Mouse (Mus musculus) cerebellum, postnatal 10 days (tissue): ENCODE measurements around the gene Rasgrf2.
A peak's percentile ranks its signal among the peaks of the same experiment; 100 is the strongest.
"Not testable (repeated sequence)": the region's sequence is repeated elsewhere in the genome, so short reads cannot be mapped to it uniquely, and the experiment has no call there.

Experiments
- DNase-seq, 2 experiments: peaks; one replicate each; pipeline ENCODE4 v3.0.0; 2021; ENCODE audit warnings: mixed read lengths in 2 of 2

Rasgrf2 gene

DNA sequence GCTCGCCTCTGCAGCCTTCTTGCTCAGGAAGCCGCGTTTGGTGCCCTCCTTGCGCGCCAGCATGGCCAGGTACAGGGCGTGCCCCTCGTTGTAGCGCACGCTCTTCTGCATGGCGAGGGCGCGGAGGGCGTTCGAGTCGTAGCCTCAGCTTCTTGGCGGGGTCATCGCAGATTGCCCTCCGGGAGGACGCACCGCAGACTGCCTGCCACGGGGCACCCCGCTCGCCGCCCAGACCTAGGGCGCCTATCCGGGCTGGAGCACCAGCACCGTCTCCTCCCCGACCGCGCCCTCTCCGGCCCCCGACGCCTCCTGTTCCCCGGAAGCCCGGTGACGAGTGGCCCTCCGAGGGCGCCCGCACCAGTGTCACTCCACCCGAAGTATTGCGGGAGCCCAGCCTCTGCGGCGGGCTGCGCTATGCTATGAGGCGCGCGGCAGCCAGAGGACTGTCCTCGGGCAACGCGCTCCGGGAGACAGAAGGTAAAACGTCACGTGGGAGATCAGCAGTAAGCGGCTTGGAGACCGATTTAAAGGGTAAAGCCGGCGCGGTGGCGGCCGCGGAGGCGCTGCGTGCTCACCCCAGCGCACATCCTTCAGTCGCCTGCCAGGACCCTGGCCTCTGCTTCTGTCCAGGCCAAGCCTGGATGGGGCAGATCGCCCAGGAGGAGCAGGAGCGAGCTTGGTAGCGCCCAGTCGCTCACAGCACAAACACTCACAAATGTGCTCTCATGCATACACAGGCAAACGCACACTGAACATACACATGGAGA, at the start of gene Rasgrf2:
Rasgrf2 (minus strand) TSS at position 273 of the 767 bp plus-strand sequence.
- DNase-seq = peak; percentile 39 to 44

DNA sequence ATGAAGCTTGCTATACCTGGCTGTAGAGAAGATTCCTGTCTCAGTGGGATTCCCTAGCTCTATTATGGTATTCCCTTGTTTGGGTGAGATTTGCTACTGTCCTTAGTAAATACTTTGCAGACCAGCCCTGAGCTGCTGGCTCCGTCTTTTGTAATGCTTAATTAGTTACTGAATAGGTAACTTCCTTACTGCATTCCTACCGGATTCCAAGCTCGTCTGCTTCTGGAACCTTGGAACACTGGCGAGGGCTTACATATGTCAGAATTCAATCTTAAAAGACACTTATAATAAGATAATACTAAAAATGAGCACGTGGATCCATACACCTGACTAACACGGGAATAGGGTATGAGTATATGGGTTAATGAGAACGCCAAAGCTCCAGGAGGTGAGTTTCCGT, 41.2 kb upstream of the Rasgrf2 start:
- not testable (repeated sequence) for DNase-seq

DNA sequence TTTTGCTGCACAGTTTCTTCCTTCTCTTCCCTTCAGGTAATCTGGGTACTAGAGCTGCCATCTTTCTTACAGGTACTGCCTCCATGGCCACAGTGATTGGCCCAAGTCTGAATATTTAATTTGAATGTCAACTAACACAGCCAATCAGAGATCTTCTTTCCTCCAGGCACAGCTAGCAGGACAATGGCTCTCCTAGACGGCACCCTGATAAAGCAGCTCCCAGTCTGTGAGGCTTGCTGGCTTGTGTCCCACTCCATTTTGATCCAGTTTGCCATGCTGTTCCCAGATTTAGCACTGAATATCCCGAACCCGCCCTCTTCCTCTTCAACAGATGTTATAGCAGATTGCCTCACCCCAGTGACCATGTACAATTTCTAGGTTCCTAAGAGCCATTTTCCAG, 19.1 kb upstream of the Rasgrf2 start:
- DNase-seq = peak; percentile 36 to 39

DNA sequence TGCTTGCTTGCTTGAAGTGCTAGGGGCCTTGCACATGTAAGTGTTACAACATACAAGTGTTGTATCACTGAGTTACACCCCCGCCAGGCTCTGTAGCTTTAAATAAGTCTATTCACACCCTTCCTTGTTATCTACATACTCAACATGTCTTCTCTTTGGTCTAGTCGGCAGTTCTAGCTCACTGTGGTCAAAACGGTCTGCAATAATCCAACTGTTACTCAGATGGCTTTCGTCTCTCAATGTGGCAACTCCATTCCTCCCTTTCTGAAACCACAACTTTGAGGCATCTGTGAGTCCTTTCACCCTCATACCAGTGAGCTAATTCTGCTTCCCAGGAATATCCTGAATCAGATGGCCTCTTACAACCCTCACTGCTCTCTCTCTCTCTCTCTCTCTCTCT, 17.4 kb upstream of the Rasgrf2 start:
- no peak for DNase-seq

DNA sequence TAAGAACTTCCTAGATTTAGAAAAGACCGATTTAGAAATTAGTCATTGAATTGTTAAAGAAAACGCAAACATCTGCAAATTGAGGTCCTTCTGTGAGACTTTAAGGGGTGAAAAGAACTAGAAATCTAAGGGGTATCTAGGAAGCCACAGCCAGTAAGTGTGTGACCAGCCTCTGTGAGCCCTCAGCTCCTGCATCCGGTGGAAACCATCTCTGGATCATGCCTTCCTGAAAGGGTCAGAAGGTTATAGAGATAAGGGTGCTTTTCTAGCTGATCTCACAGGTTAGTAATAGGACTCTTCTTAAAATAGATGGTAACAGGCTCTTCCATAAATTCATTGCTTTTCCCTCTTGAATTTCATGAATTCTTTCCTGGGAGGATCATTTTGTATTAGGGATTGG, 3.3 kb upstream of the Rasgrf2 start:
- DNase-seq = no peak

DNA sequence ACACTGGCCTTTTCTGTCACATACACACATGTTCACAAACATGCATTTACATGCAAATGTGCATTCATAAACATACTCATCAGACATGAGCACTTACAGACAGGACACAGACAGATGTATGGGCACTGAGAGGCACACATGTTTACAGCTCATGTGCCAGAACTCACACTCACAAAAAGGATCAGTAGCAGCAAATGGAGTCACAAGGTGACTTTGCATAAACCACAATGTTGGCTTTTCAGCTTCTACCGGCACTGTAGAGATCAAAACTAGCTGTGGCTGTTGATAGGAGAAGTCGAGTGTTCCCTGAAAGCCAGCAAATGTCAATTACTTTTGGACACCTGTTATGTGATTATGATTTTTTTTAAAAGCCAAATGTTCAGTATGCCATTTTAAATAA, 1.1 kb upstream of the Rasgrf2 start:
- DNase-seq = no peak

DNA sequence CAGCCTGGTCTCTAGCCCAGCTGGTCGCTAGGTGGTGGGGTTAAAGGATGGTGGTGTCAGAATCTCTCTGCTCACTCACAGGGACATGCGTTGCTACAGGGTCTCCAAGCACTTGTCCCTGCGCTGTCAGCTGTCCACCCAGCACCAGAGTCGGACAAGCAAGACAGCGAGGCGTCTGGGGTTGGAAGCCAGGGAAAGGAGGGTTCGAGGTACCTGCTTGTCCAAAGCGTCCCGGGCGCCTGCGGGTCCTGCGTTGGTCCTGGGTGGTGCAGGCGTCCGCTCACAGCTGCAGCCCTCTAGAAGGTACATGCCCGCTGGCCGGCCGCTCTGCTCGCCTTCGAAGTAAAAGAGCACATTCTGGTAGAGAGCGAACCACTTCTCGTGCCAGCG, 467 bp downstream of the Rasgrf2 start:
- peak in 1 of 2 experiments; percentile 19 for DNase-seq

DNA sequence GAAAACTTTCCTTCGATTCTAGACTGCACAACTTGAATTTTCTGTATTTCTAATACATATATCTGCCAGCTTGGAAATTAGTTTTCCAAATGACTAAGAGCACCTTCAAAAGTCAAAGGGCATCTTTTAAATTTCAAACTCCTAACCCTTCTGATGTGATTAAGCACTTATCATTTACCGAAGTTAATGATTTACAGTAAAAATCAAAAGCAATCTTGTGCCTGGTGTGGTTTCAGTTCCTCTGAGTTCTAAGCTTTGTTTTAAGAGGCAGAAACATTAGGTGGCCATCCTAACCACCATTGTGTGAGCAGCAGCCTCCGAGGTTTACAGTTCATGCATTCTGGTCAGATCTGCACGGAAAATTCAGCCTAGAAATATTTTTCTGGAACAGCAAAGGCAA, 1.6 kb downstream of the Rasgrf2 start:
- DNase-seq = no peak

DNA sequence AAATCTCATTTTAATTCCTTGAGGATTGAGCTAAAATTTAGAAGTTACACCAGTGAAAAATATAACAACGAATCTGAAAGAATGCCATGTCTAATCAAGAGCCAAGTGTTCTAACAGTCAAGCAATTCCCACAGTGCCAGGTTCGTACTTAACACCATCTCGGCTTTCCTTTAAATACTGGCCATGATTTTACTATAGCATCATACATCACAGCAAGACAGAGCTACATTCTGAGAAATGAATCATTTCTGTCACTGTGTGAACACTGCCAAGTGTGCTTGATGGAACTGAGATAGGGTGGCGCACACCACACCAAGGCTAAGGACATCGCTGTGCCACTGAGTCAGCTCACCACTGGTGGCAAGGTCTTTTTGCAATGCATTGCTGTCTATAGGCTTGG, 5.6 kb downstream of the Rasgrf2 start:
- DNase-seq = no peak

DNA sequence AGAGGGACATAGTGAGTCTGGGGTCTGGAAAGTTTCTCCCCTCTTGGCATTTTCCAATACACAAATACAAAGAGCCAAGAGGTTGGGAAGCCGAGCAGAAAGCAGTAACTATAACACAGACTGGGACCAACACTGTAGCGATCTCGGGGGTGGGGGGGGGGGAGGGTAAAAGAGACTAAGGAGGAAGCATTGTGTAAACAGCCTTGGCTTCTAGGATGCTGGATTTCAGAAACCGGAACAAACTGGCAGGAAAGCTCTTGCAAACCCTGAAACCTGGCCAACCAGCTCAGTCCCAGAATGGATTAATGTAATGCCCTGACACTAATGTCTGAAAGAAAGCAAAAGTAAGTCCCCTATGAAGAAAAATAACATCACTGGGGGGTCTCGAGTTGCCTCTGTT, 11.8 kb downstream of the Rasgrf2 start:
- DNase-seq = no peak

DNA sequence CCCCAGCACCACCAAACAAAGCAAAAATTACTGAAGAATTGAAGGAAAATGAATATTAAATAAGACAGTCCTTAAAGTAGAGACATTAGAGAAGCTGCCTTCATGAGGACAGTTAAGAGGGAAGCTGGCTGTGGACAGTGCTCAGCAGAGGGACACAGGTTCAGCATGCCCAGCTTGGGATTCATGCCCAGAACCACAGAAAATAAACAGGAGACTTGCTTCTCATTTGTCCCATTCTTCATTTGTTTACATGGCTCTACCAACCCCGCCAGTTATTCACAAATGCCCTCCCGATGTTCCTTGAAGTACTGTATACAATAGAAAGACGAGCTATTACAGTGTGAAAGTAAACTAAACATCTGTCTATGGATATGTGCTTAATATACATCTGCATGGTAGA, 17.4 kb downstream of the Rasgrf2 start:
- no peak for DNase-seq

DNA sequence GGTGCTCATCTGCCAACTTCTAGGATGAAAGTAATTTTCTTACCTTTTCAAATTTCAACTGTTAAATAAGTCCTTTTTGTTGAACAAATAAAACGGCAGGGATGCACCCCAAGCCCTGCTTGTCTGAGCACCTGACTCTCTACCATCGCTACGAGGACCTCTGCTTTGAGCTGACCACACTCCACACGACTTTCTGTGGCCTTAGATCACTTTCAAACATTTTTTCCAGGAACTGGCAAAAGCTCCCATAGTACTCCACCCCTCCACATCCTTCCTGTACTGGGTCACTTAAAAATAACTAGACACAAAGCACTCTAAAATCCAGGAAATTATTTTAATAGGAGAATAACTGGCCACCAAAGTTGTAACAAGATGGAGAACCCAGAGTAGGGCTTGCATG, 23.2 kb downstream of the Rasgrf2 start:
- no peak for DNase-seq

DNA sequence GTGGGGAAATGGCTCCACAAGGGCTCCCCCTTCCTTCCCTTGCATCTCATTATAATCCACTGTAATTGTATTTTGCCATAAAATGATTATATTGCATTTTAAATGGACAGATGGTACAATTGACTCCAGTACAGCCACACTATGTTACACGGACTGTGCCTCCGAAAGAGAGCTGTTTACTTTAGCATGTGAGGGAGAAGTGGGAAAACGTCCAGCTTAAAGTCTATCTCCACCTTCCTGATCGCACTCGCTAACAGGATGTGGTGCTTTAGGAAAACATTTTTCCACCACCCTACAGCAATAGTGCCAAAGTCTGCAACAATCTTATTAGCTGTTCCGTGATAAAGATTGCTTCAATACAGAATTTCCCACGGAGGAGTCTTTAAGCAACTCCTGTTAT, 27.2 kb downstream of the Rasgrf2 start:
- DNase-seq = no peak

DNA sequence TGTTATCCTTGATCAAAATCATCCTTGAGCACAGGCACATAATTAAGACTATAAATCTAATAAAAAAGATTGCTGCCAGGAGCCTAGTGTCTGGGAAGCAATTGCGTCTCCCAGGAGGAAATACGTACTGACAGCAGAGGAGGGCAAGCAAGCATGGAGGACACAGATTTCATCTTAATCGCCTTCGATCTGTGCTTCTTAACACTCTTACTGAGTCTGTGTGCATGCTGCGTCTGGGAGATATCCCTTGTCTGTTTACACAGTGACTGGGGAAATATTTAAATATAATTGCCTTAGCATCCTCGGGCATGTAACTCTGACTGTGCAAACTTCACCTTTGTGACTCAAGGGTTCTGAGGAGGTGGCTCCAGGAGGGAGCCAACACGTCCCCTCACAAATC, 33.0 kb downstream of the Rasgrf2 start:
- DNase-seq = no peak

DNA sequence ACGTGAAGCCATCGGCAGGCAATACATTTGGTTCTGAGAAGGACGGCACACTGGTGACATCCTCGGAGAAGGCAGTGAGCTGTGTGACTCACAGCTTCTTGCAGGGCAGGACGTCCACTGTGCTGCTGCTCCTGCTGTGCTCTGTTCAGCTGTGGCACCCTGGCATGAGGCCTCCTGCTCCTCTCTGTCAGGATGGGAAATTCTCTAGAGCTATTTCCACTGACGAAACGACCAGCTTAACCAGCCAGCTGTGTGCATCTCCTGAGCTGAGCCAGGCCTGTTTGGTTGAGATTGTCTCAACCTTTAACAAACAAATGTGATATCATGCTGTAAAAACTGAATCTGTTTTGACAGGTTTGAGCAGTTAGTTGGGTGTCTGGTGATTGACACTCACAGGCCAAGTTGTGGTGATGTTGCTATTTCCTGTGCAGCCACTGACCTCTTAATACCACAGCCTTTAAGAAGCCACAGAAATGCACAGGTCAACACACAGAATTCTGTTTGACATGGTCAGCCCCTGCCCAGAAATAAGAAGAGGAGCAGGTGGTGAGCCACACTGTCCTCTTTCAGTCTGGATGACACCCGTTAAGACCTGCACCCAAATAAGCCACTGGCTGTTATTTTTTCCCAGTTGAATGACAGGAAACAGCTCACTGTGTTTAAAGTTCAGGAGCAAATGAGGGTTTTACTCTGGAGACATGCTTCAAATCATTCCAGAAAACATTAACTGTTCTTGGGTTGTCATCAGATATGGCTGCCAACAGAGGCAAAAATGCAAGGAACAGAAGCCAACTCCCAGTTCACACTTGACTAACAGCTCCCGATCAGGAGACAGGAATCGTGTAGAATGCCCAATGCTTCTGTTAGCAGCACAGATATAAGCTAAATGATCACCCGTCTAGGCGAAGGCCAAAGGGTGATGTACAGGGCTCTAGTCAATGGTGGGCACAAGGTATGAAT, 36.0 kb downstream of the Rasgrf2 start:
- no peak for DNase-seq

DNA sequence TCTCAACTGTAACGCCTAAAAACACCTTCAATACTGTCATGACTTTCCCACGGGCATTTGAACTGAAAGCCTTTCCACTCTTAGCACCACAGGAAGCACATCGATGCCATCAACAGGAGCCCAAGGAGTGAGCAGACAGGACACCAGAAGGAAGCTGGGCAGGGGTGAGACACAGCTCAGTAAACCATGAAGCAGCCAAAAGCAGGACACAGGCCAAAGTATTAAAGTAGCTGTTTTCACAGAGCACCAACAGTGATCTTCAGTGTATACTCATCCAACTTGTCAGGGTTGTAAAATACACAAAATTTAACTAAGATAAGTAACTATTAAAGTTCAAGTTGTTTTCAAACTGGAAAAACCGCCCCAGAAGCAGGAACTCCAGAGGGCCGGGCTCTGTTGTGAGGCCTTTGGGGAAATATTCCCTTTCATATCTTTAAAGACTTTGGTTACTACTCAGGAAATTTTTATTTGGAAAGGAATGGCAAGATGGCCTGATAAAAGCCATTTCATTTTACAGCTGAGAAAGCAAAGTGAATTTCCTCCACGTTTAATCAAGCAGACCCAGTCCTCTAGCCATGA, 37.7 kb downstream of the Rasgrf2 start:
- no peak for DNase-seq

DNA sequence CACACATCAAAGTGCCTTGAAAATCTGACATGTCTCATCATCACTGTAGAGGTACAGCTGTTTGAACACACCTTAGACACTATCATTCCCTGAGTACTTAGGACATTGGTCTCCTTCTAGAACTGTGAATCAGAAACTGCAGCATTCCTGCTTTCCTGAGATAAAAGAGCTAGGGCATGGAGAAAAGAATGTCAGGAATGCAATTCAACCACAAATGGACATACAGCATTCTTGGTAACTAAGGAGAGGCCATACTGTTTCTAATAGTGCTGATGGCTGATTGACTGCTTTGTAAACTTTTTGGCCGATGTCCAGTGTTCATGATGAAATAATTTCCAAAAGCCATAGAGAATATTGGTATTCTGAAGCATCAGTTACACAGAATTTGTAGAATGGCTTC, 58.3 kb downstream of the Rasgrf2 start:
- no peak for DNase-seq

DNA sequence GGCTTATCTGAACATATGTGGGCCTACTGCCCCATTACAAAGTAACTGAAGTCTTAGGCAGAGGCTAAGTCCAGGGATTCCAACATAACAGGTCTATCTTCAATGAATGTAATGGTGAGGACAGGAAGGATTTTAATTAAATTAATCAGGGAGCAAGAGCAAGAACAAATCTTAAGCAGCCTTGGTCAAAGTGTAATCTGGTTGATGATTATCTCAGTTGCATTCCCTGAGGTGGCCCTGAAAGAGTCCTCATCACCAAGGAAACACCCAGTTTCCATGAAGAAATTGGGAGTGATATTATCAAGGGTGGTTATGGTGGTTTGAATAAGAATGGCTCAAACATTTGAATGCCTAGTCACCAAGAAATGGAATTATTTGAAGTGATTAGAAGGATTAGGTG, 62.8 kb downstream of the Rasgrf2 start:
- DNase-seq = no peak

DNA sequence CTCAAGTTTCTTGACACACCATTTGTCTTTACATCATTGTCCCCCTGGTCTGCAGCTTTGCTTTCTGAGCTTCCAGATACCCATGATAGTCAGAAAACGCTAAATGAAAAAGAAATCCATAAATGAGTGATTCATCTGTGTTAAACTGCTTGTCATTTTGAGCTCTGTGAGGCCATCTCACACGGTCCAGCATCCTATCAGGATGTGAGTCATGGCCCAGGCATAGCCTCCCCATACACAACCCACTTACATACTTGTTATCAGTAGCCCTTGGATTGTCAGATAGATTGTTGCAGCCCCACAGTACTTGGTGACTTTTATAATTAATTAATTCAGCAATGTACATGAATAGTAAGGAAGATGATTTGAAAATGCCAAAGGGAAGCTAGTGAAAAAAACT, 63.6 kb downstream of the Rasgrf2 start:
- no peak for DNase-seq

DNA sequence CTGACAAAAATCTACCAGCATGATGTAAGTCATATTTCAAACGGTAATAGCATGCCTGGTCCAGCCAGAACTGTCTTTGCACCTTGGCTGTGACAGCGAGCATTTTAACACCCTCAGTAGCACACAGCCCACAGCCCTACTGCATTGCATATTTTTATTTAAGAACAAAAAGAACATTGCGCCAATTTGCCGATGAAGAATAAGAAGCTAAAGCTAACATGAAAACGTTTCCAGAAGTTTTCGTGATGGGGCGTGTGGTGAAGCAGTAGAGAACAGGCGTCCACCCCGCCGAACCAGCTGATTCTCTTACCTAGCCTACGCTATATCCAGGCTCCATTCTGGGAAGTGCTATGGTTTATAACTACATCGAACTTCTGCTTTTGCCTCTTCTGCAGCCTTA, 77.7 kb downstream of the Rasgrf2 start:
- no peak for DNase-seq

DNA sequence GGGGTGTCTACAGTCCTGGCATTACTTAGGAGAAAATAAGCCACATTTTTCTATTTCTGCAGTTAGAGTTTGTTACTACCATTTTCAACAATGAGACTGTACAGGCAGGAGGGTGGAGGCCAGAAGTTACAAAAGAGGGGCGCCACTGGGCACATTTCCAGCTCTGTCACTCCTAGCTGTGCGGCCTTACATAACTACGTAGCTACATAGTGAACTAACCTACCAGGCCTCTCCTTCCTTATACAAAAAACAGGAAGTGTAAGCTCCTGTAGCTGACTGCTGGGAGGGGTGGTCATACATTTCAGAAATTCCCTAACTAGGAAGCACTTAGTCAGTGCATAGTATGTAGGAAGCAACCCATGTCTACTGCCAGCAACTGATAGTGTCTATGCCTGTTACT, 78.5 kb downstream of the Rasgrf2 start:
- DNase-seq = no peak

DNA sequence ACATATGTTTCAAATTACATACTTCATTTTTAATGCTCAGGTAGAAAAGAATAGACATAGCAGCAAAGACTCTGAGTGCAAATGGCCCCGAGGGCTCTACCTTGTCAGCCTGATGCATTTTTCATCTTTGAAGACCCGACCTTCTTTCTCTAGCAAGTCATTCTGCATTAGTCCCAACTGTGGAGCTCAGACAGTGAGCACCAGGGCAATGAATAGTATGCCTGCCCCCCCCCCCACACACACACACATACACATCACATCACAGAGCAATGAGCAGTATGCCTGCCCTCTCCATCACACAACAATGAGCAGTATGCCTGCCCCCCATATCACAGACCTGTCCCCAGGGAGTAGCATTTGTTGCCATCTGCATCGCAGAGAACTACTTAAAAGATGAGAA, 80.2 kb downstream of the Rasgrf2 start:
- no peak for DNase-seq
